Mouse (Mus musculus) adrenal gland, postnatal 14 days (tissue): ENCODE measurements at regions not wholly inside any gene's neighbourhood (a gene's known extent, or its start where the extent isn't known, plus 50 kb on each side); places are given as distances from the start of the nearest gene placed in this dataset.

Experiments
- DNase-seq: peaks from one replicate; pipeline ENCODE4 v3.0.0; 2021; ENCODE audit warnings: mixed read lengths

DNA sequence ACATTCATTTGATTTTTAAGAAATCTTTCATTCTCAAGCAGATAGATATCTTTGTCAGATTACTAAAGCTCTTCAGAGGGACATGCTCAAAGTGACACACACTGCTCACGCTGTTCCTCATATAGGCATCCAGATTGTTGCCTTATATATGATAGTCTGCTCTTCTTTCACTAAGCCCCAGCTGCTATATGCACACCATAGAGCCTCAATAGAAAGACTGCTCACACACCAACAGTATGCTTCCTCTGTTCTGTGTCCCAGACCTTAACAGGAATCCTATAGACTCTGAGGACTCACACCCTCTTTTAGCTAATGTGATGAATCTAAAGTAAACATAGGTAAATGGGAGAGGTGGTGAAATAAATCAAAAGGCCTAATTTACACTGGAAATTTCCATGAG is 561.8 kb downstream of the Smarca1 start:
- no peak for DNase-seq

DNA sequence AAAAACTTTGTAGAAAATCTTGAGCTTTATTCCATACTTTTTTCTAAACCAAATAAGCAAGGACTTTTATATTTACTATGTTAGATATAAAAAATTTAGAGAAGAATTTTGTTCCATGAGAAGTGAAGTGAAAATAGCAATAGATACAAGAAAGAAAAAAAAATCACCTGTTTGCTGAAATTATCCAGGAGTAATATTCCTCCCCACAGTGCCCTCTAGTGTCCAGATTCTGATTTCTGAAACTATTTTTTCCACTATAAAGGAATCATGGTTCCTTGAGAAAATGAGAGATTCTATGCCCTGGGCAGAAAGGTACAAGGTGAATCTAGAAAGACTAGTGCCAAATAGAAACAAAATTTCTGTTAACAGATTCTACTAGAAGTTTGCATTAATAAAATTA is 564.0 kb downstream of the Smarca1 start:
- DNase-seq: no peak

DNA sequence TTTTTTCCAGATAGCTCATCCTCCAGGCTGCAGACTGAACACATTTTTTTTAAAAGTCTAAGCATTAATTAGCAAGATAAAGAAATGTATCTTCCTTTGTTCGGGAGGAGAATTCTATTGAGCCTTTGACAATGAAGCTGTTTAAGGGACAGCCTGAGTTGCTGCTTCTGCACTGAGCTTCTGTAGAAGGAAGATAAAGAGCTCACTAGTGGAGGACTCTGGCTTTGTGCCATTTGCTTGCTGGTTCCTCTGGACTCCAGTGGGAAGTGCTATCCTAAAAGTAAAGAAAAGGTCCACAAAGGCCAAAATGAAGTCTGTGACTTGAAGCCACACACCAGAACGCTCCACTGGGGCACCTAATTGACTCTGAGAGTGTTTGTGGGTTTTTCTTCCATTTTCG is 577.0 kb downstream of the Smarca1 start:
- DNase-seq: no peak

DNA sequence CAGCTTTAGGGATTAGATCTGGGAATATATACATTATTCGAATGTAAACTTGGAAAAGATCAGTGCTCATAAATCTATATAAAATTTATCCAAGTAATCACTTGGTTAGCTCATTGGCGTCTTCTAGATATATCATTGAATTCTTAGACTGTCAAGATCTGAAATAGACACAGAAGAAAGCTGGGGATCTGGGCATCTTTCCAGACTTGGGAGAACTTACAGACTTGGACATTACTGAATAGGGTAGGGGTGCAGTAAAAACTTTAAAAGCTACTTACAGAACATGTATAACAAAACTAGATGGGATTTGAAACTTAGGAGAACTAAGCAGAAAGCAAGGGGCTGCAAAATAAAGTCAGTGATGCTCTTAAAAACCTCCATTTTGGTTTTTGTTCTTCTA is 585.6 kb downstream of the Smarca1 start:
- no peak for DNase-seq

DNA sequence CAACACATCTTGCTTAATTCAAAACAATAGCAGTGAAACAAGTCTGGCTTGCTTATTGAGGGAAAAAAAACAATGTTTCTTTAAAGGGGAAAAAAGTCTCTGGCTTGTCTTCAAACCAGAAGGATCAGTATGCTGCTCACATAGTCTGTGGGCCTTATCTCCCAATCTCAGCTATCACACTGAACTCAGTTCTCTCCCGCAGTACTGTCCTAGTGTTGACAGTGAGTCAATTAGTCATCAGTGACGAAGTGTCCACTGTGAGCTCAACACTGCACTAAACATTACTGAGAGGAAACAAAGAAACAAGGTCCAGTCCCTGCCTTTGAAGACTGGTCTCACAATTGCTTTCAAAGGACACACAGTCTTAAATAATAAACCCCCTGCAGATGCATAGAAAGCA is 589.2 kb downstream of the Smarca1 start:
- DNase-seq: no peak

DNA sequence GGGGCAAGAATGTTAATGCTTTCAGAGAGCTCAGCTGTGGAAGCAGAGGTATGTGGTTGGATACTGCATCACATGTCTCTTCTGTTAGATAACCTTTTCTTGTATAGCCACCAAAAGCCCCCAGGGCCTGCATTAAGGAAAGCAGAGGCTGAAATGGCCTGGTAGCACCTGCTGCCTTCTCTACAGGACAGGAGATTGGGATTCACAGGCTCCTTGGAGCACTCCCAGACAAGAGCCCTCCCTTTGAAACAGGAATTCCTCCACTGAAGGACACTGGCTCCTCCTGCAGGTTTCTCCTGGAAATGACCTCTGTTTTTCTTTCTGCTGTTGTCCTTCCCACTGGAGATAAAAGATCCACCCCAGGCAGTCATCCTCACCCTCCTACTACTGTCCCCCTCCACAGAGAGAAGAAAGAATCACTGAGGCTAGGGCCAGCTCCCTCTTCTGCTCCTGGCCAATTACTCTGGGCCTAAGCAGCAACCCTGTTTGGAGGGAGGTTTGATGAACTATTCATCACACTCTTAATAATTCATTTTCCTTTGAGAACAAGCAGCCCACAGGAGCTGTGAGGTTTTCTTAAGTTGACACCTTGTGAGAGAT is 600.1 kb downstream of the Smarca1 start:
- peak; percentile 15 for DNase-seq
